Comparison of ENCODE assay signal across 9 mouse cellular contexts in genomic region chr2:103982250-103982649, GRCm38 (mm10). TPM values are rescaled to one million over a fixed set of nuclear protein-coding genes. Genes with fewer than 3 reads are reported as not detected.
DNase-seq lines count a peak whose midpoint lies in the region; ATAC-seq lines count a peak whose summit lies in the region.
"Had no signal": no experiment of that assay in that cellular context is flagged by ENCODE, and none has a peak within 500 bp of the region (broad histone marks: within the 10 kb centered on the region; RNA-seq: fewer than 3 reads in every experiment).

No protein-coding gene starts in this region.

- DNase-seq in ovary, postnatal 10 days (ENCODE audit: low spot score), result peak; percentile 46
- DNase-seq in ovary, adult 18-20 months (ENCODE audit: low spot score), result no peak
- DNase-seq in embryo, embryonic 10 days (ENCODE audit: low spot score), result peak; percentile 82
- peak; percentile 26 for DNase-seq in gastrocnemius, postnatal 25 days
- DNase-seq in kidney, adult 9 months, result peak; percentile 73
- peak; percentile 68 for DNase-seq in liver, embryonic 11.5 days (ENCODE audit: low spot score)
- peak; percentile 41 to 72 for DNase-seq in natural killer cell, adult 2 months (ENCODE audit: low spot score in 2 of 2)
- DNase-seq in testis, postnatal 10 days (ENCODE audit: low spot score), result peak; percentile 90

- H3K27ac ChIP-seq in liver, embryonic 11.5 days (ENCODE audit: low read depth, low read length), result no peak overlapping the region

- no peaks in the 10 kb centered on the region for H3K9me3 ChIP-seq in liver, embryonic 11.5 days (ENCODE audit: control insufficient read depth, low read length)

- 19% methylated on average over 5 of the region's 5 CpGs for WGBS in liver, embryonic 11.5 days

- no peak overlapping the region for H3K9ac ChIP-seq in liver, embryonic 11.5 days (ENCODE audit: low read depth, low read length)

- 0 out of 2 replicates have a peak, but pooled peaks cover 2% of the 10 kb centered on the region for H3K4me1 ChIP-seq in liver, embryonic 11.5 days (replicated peaks; ENCODE audit: control insufficient read depth, insufficient read depth, low read length)

- ATAC-seq in liver, embryonic 11.5 days (replicated peaks; ENCODE audit: low FRiP score), result peak; percentile 70

- no peak overlapping the region for H3K4me2 ChIP-seq in liver, embryonic 11.5 days

- H3K27me3 ChIP-seq in liver, embryonic 11.5 days (replicated peaks; ENCODE audit: control insufficient read depth, insufficient read depth, low read length), result no peaks in the 10 kb centered on the region

- peaks cover 11% of the 10 kb centered on the region for H3K36me3 ChIP-seq in liver, embryonic 11.5 days (ENCODE audit: control insufficient read depth, insufficient read depth, low read length)

- H3K4me3 ChIP-seq in liver, embryonic 11.5 days (ENCODE audit: low read depth, low read length), result no peak overlapping the region
- H3K4me3 ChIP-seq: myocyte had no signal

RNA-seq across cellular contexts. Expression of gene Lmo2, which starts 24.5 kb away (rescaled TPM):
- total RNA-seq in gastrocnemius, postnatal 25 days (2021), result 10 to 100 TPM in 1 of 2 experiments, 1 to 10 TPM in 1; 7.0 to 10.6 TPM
- 185 and 191 TPM in 2 replicates for polyA plus RNA-seq in liver, embryonic 11.5 days (2014; fragmentation: Nextera tagmentation; extraction: Ambion mirVana)

RNA-seq across cellular contexts. Expression of gene Fbxo3, which starts 45.3 kb away (rescaled TPM):
- 10 to 100 TPM; 41.2 to 44.7 TPM for total RNA-seq in gastrocnemius, postnatal 25 days (2021)
- 75.0 and 85.9 TPM in 2 replicates for polyA plus RNA-seq in liver, embryonic 11.5 days (2014; fragmentation: Nextera tagmentation; extraction: Ambion mirVana)

RNA-seq across cellular contexts. Expression of gene 4931422A03Rik, which starts 45.9 kb away (rescaled TPM):
- not detected for total RNA-seq in gastrocnemius, postnatal 25 days (2021)
- 3.2 and 3.5 TPM in 2 replicates for polyA plus RNA-seq in liver, embryonic 11.5 days (2014; fragmentation: Nextera tagmentation; extraction: Ambion mirVana)
